Mouse (Mus musculus) spleen, adult 2 months (tissue): ENCODE measurements around the gene Galnt3.

ENCODE experiments used
- CTCF ChIP-seq: fragments of 200-500 bp; IDR thresholded peaks from 2 replicates; pipeline ENCODE4 v1.5.1; 2011; ENCODE audit warnings: mild to moderate bottlenecking, inconsistent platforms; ENCODE audit not compliant: insufficient read depth, insufficient read length, insufficient replicate concordance; ENCODE audit errors: extremely low read depth
- POLR2A ChIP-seq: fragments of 200-500 bp; IDR thresholded peaks from 2 replicates; pipeline ENCODE4 v1.6.1; 2011; ENCODE audit warnings: low read depth, low read length, inconsistent platforms

DNA sequence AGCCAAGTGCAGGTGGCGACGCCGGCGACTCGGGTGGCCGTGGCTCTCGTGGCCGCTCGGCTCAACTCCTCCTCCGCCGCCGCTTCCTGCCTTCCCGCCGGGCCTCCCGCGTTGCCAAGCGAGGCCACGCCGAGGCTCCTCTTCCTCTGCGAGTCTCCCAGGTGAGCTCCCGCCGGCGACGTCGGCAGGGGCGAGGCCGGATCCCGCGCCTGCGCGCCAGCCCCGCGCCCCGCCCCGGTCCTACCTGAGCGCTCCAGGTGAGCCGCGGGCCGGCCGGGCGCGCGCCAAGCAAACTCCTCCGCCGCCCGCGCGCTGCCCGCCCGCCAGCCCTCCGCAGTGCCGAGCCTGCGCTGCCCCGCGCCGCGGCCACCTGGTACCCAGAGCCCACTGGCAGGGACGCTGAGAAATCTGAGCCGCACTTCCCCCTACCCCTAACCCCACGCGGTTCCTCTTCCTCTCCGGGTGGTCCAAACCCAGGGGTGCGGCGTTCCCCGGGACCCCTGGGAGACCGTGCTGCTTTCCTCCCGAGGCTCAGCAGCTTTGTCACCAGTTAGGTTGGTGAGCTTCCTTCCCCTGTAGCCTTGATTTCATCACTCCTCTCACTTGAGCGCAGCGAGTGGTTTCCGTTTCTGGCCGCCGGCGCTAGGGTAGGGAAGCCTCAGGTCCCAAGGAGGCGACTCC lies at the start of gene Galnt3:
- TF ChIP-seq CTCF, result no peak
- TF ChIP-seq POLR2A, result no peak
